Mouse (Mus musculus) cerebellum, adult 2 months (tissue): Measurements from ENCODE around the gene 4930539E08Rik. TPM values are rescaled to one million over a fixed set of nuclear protein-coding genes. Genes with fewer than 3 reads are reported as not detected.

Source experiments
- DNase-seq, 2 experiments: peaks; one replicate each; pipeline ENCODE4 v3.0.0; 2021
- H3K27ac ChIP-seq: fragments of 200-500 bp; 2 replicates; pipeline ENCODE4 v1.5.1; 2012; ENCODE audit warnings: low read length, control low read depth, inconsistent platforms; ENCODE audit not compliant: insufficient read depth
- H3K27me3 ChIP-seq: fragments of 200-500 bp; 2 replicates; pipeline ENCODE4 v1.6.1; 2012; ENCODE audit warnings: inconsistent platforms, mild to moderate bottlenecking, low read length, moderate library complexity; ENCODE audit not compliant: control insufficient read depth, insufficient read depth
- H3K4me1 ChIP-seq: fragments of 200-500 bp; 2 replicates; pipeline ENCODE4 v1.6.1; 2011; ENCODE audit warnings: low read length; ENCODE audit not compliant: control insufficient read depth, insufficient read depth
- H3K4me3 ChIP-seq: fragments of 200-500 bp; replicated peaks from 2 replicates; pipeline ENCODE3; 2011; ENCODE audit warnings: mild to moderate bottlenecking, low read depth, low read length, control low read depth; ENCODE audit not compliant: insufficient read depth
- CTCF ChIP-seq: fragments of 200-500 bp; IDR thresholded peaks from 2 replicates; pipeline ENCODE4 v1.5.1; 2011; ENCODE audit warnings: low read depth, mild to moderate bottlenecking, control low read depth, low read length, moderate library complexity, borderline replicate concordance; ENCODE audit not compliant: insufficient read depth
- POLR2A ChIP-seq: fragments of 200-500 bp; IDR thresholded peaks from 2 replicates; pipeline ENCODE4 v1.6.1; 2011; ENCODE audit warnings: low read length, control low read depth, borderline replicate concordance; ENCODE audit not compliant: insufficient read depth
- WGBS: fragments of 180-500 bp; shearing (Covaris S2); methylation state at CpG from one replicate; pipeline ENCODE4 v1.1.7; 2018; 5-methylcytosine and 5-hydroxymethylcytosine counted together
- polyA plus RNA-seq: library from polyadenylated mRNA; depleted of rRNA; stranded (reverse); fragments of >200 nt; gene quantifications from 2 replicates; pipeline ENCODE4 v1.2.3, GENCODE M21; 2012; rRNA removed

Gene 4930539E08Rik
- 0.36 and 0.74 TPM in 2 replicates for polyA plus RNA-seq

DNA sequence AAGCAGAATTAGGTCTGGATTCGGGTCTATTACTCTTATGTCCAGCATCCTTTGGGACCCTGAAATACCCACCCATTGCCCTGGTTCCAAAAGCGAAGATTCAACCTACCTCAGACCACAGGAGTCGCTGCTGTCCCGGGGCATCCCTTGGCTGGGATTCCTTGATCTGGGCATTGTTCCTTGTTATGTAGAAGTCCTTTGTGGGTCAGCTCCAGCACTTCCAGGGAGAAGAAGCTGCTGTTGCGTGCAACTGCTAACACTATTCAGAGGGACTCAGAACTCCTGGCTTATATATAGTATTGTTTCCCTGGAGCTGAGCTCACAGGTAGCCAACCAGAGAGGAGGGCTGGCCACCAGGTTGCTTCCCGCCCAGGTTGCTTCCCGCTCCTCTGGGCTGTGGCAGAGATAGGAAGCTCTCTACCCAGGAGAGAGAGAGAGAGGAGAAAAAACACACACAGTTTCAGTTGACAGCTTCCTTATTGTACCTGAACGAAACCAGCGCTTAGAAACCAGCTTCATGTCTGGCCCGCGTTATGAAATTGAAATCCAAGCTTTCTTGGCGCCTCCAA lies at the start of gene 4930539E08Rik:
4930539E08Rik (minus strand) TSS at position 265 of the 569 bp plus-strand sequence.
- no peak within 1 kb of the TSS for H3K4me3 ChIP-seq
- no peak for DNase-seq
- 74% methylated on average over 12 of the region's 12 CpGs for WGBS
- H3K4me1 ChIP-seq: no peaks in the 10 kb centered on the region
- H3K27ac ChIP-seq: no peak within 1 kb of the TSS
- no peak for TF ChIP-seq POLR2A
- no peak for TF ChIP-seq CTCF
- H3K27me3 ChIP-seq: no peaks in the 10 kb centered on the region

DNA sequence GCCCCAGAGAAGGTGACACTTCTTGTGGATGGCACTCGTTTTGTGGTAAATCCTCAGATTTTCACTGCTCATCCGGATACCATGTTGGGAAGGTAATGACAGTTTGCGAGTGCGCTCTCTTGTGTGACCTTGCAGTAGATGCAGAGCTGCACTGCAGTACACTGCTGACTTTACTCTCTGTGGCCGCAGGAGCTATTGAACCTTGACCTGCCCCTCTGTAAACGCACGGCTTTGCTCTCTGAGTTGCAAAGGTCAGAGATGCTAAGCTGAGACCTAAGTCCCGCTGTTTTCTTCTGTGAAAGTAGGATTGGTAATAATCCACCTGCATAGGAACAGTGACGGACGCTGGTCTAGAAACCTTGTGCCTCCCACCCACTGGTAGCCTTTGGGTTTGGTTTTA lies 46.5 kb upstream of the 4930539E08Rik start:
- Histone ChIP-seq H3K4me1 (peaks cover 16% of the 10 kb centered on the region), H3K27me3 (no peaks in the 10 kb centered on the region), H3K4me3 (no peak overlapping the region), H3K27ac (no peak overlapping the region)
- WGBS: 89% methylated on average over 10 of the region's 10 CpGs
- DNase-seq: no peak
- TF ChIP-seq CTCF: no peak
- no peak for TF ChIP-seq POLR2A

- peaks cover 16% of the 10 kb centered on the region for H3K4me1 ChIP-seq
- DNase-seq: no peak
- no peaks in the 10 kb centered on the region for H3K27me3 ChIP-seq
- H3K27ac ChIP-seq: no peak overlapping the region
- no peak for TF ChIP-seq CTCF
- TF ChIP-seq POLR2A: no peak
- H3K4me3 ChIP-seq: no peak overlapping the region
- WGBS: 72% methylated on average over 10 of the region's 10 CpGs
Observed at GRCm38 (mm10) chr17:28960597-28960996, 45.5 kb upstream of the 4930539E08Rik start.

DNA sequence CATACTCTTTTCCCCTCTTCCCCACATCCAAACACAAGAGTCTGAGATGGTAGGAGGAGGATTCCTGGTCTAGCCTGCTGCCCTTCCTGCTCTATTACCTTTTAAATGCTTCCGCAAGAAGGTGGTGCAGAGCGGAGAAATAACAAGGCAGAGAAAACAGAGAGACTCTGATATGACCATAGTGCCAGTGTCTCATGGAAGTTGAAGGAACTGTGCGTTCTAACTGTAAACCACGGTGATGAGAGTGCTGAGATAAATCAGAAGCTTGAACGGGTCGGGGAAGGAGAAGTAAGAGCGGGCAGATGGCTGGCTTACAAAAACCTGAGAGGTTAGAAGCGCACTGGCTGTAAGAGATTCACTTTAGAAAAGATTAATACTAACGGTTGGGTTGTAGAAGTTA lies 39.3 kb upstream of the 4930539E08Rik start:
- no peak overlapping the region for H3K27ac ChIP-seq
- DNase-seq: no peak
- peaks cover 6% of the 10 kb centered on the region; the same call in 1 of the 2 replicates for H3K4me1 ChIP-seq
- 94% methylated on average over 9 of the region's 9 CpGs for WGBS
- H3K4me3 ChIP-seq: no peak overlapping the region
- TF ChIP-seq POLR2A: no peak
- no peak for TF ChIP-seq CTCF
- H3K27me3 ChIP-seq: no peaks in the 10 kb centered on the region

DNA sequence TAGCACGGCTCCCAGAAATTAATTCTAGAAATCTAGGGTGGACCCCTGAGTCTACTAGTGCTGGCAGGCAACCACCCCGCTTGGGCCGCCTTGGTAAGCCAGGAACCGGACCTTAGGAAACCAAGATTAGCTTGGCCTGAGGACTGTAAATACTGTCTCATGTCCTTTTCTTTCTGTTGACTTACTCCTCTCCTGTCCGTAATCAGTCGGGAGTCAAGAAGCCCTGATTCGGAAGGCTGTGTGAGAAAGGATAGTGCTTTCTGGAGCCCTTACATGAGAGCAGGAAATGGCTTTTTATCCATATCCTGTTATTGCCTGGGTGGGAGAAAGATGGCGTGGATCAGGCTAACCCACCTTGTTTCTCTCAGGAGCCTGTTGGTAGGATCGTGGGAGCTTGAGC lies 38.1 kb upstream of the 4930539E08Rik start:
- Histone ChIP-seq H3K27me3 (no peaks in the 10 kb centered on the region), H3K4me3 (peak overlapping the region; percentile 87), H3K4me1 (peaks cover 6% of the 10 kb centered on the region; the same call in 1 of the 2 replicates), H3K27ac (peak overlapping the region; percentile 48; the same call in 1 of the 2 replicates)
- TF ChIP-seq CTCF: no peak
- TF ChIP-seq POLR2A: no peak
- DNase-seq: peak in 1 of 2 experiments; percentile 27
- WGBS: 1% methylated on average over 9 of the region's 9 CpGs

- under 1% methylated on average over 68 of the region's 80 CpGs for WGBS
Observed at GRCm38 (mm10) chr17:28951831-28952799, 37.0 kb upstream of the 4930539E08Rik start, which contains the start of gene Kctd20. Kctd20 (plus strand) TSS chr17:28951950.

GRCm38 (mm10) chr17:28950751-28951150 lies 35.6 kb upstream of the 4930539E08Rik start:
- 85% methylated on average over 4 of the region's 4 CpGs for WGBS
- peaks cover 6% of the 10 kb centered on the region; the same call in 1 of the 2 replicates for H3K4me1 ChIP-seq
- no peak overlapping the region for H3K27ac ChIP-seq
- TF ChIP-seq CTCF (no peak), POLR2A (no peak)
- no peak for DNase-seq
- H3K27me3 ChIP-seq: no peaks in the 10 kb centered on the region
- H3K4me3 ChIP-seq: no peak overlapping the region

More at GRCm38 (mm10) chr17:28951831-28952799, 37.0 kb upstream of the 4930539E08Rik start, which contains the start of gene Kctd20:
- H3K4me1 ChIP-seq: peaks cover 6% of the 10 kb centered on the region; the same call in 1 of the 2 replicates
- TF ChIP-seq CTCF (no peak), POLR2A (peak; percentile 90)
- peak; percentile 96 for DNase-seq
- H3K27me3 ChIP-seq: no peaks in the 10 kb centered on the region
- peak within 1 kb of the TSS; percentile 87 for H3K4me3 ChIP-seq
- H3K27ac ChIP-seq: peak within 1 kb of the TSS; percentile 98

- Histone ChIP-seq H3K27ac (no peak overlapping the region), H3K27me3 (no peaks in the 10 kb centered on the region), H3K4me3 (no peak overlapping the region), H3K4me1 (no peaks in the 10 kb centered on the region; the same call in 1 of the 2 replicates)
- DNase-seq: no peak
- TF ChIP-seq CTCF (no peak), POLR2A (no peak)
- WGBS: 20% methylated on average over 4 of the region's 4 CpGs
Observed at GRCm38 (mm10) chr17:28948661-28949060, 33.5 kb upstream of the 4930539E08Rik start.
